Mouse (Mus musculus): ENCODE results near the gene Gpr152.
"Not testable (repeated sequence)": the region's sequence is repeated elsewhere in the genome, so short reads cannot be mapped to it uniquely, and the experiment has no call there.

GRCm38 (mm10) chr19:4125268-4125667 lies 14.3 kb upstream of the Gpr152 start:
- TF ChIP-seq CTCF, POLR2A (IDR thresholded peaks at IDR 0.05; ENCODE audit: insufficient read depth, low read depth, low read length): not testable (repeated sequence)

Measured in olfactory bulb, adult 2 months (tissue).